Mouse (Mus musculus): ENCODE measurements around the gene S100a11. TPM values are rescaled to one million over a fixed set of nuclear protein-coding genes. Genes with fewer than 3 reads are reported as not detected.

The S100a11 gene
- total RNA-seq (2014; rRNA removed; ENCODE audit: low replicate concordance), result 47.5 and 77.1 TPM in 2 replicates
- polyA plus RNA-seq (2015; fragmentation: Nextera tagmentation; extraction: Ambion mirVana), result 686 TPM in 2 replicates

DNA sequence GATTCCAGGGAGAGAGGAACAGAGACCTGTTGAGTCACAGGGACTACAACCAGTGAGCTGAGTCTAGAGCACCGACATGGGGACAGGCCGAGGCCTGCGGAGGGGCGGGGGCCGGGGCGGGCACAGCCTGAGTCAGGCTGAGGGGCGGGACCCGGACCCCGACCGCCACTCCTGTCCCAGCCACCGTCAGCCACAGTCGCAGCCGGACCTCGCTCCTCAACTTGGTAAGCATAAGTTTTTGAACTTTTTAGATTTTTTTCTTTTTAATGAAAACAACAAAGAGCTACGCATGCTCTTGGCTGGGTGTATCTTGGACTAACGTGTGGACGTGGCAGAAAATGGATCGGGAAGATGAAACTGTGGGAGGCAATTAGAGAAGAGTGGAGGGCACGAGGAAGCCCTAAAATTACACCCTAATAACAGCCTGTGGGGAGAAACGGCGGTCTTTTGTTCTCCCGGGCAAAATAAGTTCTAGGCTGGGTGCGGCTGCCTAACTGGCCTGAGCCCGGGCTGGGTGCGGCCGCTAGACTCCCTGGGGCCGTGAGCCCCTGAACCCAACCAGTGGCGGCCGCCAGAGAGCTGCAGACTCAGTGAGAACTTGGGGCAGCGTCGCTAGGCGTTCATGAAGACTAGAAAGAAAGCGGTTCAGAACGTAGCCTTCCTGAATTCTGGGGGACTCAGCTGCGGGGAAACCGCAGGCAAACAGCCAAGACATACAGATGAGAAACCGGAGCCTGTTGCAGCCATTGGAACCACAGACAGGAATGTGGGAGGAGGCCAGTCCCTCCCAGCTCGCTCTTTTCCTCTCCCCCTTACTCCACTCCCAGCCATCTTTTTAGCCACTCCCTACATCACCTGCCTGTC, at the start of gene S100a11:
Gene S100a11 (plus strand): TSS at position 159 of the 864 bp plus-strand sequence.
- DNase-seq (ENCODE audit: low spot score) (peak; percentile 69), ATAC-seq (ENCODE audit: insufficient read depth, low read depth) (peak; percentile 89)
- under 1% methylated on average over 38 of the region's 38 CpGs for WGBS
- no peaks in the 10 kb centered on the region for H3K27me3 ChIP-seq (ENCODE audit: control insufficient read depth, insufficient read depth, low read length)
- H3K4me1 ChIP-seq (ENCODE audit: control insufficient read depth, insufficient read depth), result no peaks in the 10 kb centered on the region
- TF ChIP-seq CTCF (IDR thresholded peaks at IDR 0.05; ENCODE audit: low read depth), result peak; percentile 9; the same call in 1 of the 2 replicates
- no peak for TF ChIP-seq EP300 (IDR thresholded peaks at IDR 0.05; ENCODE audit: low read depth)
- H3K36me3 ChIP-seq (replicated peaks; ENCODE audit: control insufficient read depth, insufficient read depth, low read length), result peaks cover 10% of the 10 kb centered on the region; the same call in 1 of the 2 replicates
- no peaks in the 10 kb centered on the region for H3K9me3 ChIP-seq (replicated peaks; ENCODE audit: control insufficient read depth, low read length)
- peak within 1 kb of the TSS; percentile 66 for H3K4me3 ChIP-seq (ENCODE audit: low read depth, low read length)
- peak within 1 kb of the TSS; percentile 89 for H3K27ac ChIP-seq (ENCODE audit: low read depth)
- H3K4me2 ChIP-seq (ENCODE audit: low read depth, low read length), result peak within 1 kb of the TSS; percentile 65
- H3K9ac ChIP-seq (replicated peaks; ENCODE audit: low read depth, low read length), result peak within 1 kb of the TSS; percentile 75

DNA sequence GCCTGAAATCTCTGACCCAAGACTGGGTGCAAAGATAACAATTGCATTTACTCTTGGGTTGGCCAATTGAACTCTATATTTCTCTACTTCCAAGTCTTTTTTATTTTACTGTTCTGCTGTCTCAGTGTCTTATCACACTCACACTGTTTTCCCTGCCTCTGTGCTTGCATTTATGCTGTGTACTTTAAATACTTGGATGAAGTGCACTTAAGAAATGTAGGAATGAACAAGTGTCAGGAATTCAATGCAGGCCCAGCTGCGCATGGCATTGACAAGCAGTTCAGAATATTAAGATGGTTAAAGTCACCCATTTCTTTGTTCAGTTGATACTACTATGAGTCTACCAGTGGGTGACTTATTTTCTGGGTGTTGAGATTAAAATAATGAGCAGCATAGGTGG, 40.2 kb upstream of the S100a11 start:
- Histone ChIP-seq H3K36me3 (replicated peaks; ENCODE audit: control insufficient read depth, insufficient read depth, low read length) (no peaks in the 10 kb centered on the region), H3K9me3 (replicated peaks; ENCODE audit: control insufficient read depth, low read length) (no peaks in the 10 kb centered on the region), H3K9ac (replicated peaks; ENCODE audit: low read depth, low read length) (no peak overlapping the region), H3K4me1 (ENCODE audit: control insufficient read depth, insufficient read depth) (no peaks in the 10 kb centered on the region), H3K4me2 (ENCODE audit: low read depth, low read length) (no peak overlapping the region), H3K27ac (ENCODE audit: low read depth) (no peak overlapping the region), H3K27me3 (ENCODE audit: control insufficient read depth, insufficient read depth, low read length) (no peaks in the 10 kb centered on the region), H3K4me3 (ENCODE audit: low read depth, low read length) (no peak overlapping the region)
- no peak for DNase-seq (ENCODE audit: low spot score)
- TF ChIP-seq EP300 (IDR thresholded peaks at IDR 0.05; ENCODE audit: low read depth), result no peak
- TF ChIP-seq CTCF (IDR thresholded peaks at IDR 0.05; ENCODE audit: low read depth), result no peak
- no peak for ATAC-seq (ENCODE audit: insufficient read depth, low read depth)
- 54% methylated on average over 1 of the region's 1 CpGs for WGBS

DNA sequence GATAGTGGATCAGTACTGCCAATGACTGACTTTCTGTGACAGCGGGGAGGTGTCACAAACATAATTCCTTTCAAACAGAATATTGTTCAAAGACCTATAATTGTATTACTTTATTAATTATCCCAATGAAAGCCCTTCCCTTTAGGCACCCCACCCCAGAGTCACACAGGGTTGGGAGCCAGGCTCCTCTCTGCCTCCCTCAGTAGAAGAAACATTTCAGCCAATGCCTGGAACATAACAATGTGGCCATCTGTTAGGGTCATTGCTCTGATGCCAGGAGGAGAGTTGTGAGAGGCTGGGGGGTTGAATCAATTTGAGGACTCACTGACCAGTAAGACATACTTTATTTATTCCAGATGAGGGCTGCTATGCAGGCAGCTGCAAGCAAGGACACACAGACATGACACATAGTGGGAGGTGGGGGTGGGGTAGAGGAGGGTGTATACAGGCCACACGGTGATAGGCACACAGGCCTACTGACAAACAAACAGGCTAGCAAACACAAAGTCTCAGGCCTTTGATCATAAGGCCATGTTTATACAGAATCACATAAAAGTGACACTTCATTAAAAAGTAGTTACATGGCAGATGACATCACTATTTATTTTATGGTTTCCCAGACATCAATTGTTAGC, 38.2 kb upstream of the S100a11 start:
- H3K9ac ChIP-seq (replicated peaks; ENCODE audit: low read depth, low read length), result no peak overlapping the region
- DNase-seq (ENCODE audit: low spot score) (no peak), ATAC-seq (ENCODE audit: insufficient read depth, low read depth) (no peak)
- WGBS, result 80% methylated on average over 2 of the region's 2 CpGs
- no peak overlapping the region for H3K4me3 ChIP-seq (ENCODE audit: low read depth, low read length)
- no peak overlapping the region for H3K4me2 ChIP-seq (ENCODE audit: low read depth, low read length)
- no peaks in the 10 kb centered on the region for H3K27me3 ChIP-seq (ENCODE audit: control insufficient read depth, insufficient read depth, low read length)
- no peak overlapping the region for H3K27ac ChIP-seq (ENCODE audit: low read depth)
- no peaks in the 10 kb centered on the region for H3K9me3 ChIP-seq (replicated peaks; ENCODE audit: control insufficient read depth, low read length)
- no peaks in the 10 kb centered on the region for H3K4me1 ChIP-seq (ENCODE audit: control insufficient read depth, insufficient read depth)
- TF ChIP-seq EP300 (IDR thresholded peaks at IDR 0.05; ENCODE audit: low read depth), result no peak
- TF ChIP-seq CTCF (IDR thresholded peaks at IDR 0.05; ENCODE audit: low read depth), result no peak
- no peaks in the 10 kb centered on the region for H3K36me3 ChIP-seq (replicated peaks; ENCODE audit: control insufficient read depth, insufficient read depth, low read length)

DNA sequence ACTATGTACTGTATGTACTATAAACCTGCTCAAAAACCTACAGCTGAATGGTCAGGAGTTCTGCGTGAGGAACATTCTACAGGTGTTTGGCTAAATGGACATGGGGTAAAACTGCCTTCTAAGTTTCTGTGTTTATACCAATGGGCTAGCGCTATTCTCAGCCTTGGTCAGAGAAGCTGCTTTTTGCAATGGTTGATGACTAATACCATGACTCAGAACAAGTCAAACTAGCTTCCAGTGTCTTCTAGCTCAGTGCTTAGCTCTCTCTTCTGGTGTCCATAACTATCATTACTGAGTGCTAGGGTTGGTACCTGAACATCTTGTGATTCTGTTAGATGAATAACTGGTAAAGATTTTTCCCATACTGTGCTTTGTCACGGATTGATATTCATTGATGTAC, 34.7 kb upstream of the S100a11 start:
- H3K27me3 ChIP-seq (ENCODE audit: control insufficient read depth, insufficient read depth, low read length), result no peaks in the 10 kb centered on the region
- no peak for DNase-seq (ENCODE audit: low spot score)
- no peaks in the 10 kb centered on the region for H3K9me3 ChIP-seq (replicated peaks; ENCODE audit: control insufficient read depth, low read length)
- no peak for TF ChIP-seq EP300 (IDR thresholded peaks at IDR 0.05; ENCODE audit: low read depth)
- no peak for TF ChIP-seq CTCF (IDR thresholded peaks at IDR 0.05; ENCODE audit: low read depth)
- no peak overlapping the region for H3K27ac ChIP-seq (ENCODE audit: low read depth)
- no peak overlapping the region for H3K4me3 ChIP-seq (ENCODE audit: low read depth, low read length)
- WGBS, result 88% methylated on average over 3 of the region's 3 CpGs
- H3K36me3 ChIP-seq (replicated peaks; ENCODE audit: control insufficient read depth, insufficient read depth, low read length), result no peaks in the 10 kb centered on the region
- no peaks in the 10 kb centered on the region for H3K4me1 ChIP-seq (ENCODE audit: control insufficient read depth, insufficient read depth)
- no peak overlapping the region for H3K4me2 ChIP-seq (ENCODE audit: low read depth, low read length)
- H3K9ac ChIP-seq (replicated peaks; ENCODE audit: low read depth, low read length), result no peak overlapping the region
- no peak for ATAC-seq (ENCODE audit: insufficient read depth, low read depth)

DNA sequence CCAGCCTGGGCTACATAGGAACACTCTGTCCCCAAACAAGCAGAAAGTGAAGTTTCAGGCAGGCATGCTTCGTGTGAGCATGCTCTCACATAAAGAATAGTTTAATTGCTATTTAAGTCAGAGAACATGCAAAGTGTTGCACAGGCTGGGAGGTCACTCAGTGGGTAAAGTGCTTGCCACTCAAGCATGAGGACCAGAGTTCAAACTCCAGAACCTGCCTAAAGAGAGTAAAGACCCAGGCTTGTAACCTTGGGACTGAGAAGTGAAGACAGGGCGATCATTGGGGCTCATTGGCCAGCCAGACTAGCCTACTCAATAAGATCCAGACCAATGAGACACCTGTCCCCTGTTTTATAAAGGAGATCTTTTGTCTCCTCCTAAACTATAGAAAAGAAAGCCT, 31.7 kb upstream of the S100a11 start:
- DNase-seq (ENCODE audit: low spot score) (no peak), ATAC-seq (ENCODE audit: insufficient read depth, low read depth) (no peak)
- H3K27me3 ChIP-seq (ENCODE audit: control insufficient read depth, insufficient read depth, low read length), result no peaks in the 10 kb centered on the region; the same call in 1 of the 2 replicates
- H3K36me3 ChIP-seq (replicated peaks; ENCODE audit: control insufficient read depth, insufficient read depth, low read length), result no peaks in the 10 kb centered on the region
- no peak for TF ChIP-seq EP300 (IDR thresholded peaks at IDR 0.05; ENCODE audit: low read depth)
- TF ChIP-seq CTCF (IDR thresholded peaks at IDR 0.05; ENCODE audit: low read depth), result no peak
- H3K4me2 ChIP-seq (ENCODE audit: low read depth, low read length), result no peak overlapping the region
- no peaks in the 10 kb centered on the region for H3K4me1 ChIP-seq (ENCODE audit: control insufficient read depth, insufficient read depth)
- H3K9me3 ChIP-seq (replicated peaks; ENCODE audit: control insufficient read depth, low read length), result no peaks in the 10 kb centered on the region
- H3K27ac ChIP-seq (ENCODE audit: low read depth), result no peak overlapping the region
- WGBS, result 79% methylated on average over 2 of the region's 2 CpGs
- no peak overlapping the region for H3K9ac ChIP-seq (replicated peaks; ENCODE audit: low read depth, low read length)
- H3K4me3 ChIP-seq (ENCODE audit: low read depth, low read length), result no peak overlapping the region
